Mouse (Mus musculus): ENCODE results near the gene Vmn1r89. TPM values are rescaled to one million over a fixed set of nuclear protein-coding genes. Genes with fewer than 3 reads are reported as not detected.

Vmn1r89 gene
- not detected in 2 replicates for polyA plus RNA-seq (2012; rRNA removed)

GRCm38 (mm10) chr7:13212720-13213119, at the start of gene Vmn1r89:
Gene Vmn1r89 (plus strand): TSS chr7:13213020.

Other genes with a start within 250 kb of the Vmn1r89 start
- gene Zfp324, start 247.2 kb upstream of the Vmn1r89 start, polyA plus RNA-seq (2012; rRNA removed) = 2.7 and 3.2 TPM in 2 replicates
- gene Zfp446, start 235.2 kb upstream of the Vmn1r89 start, polyA plus RNA-seq (2012; rRNA removed) = 1.7 and 2.2 TPM in 2 replicates
- 0.25 and 0.30 TPM in 2 replicates for gene Slc27a5, start 214.8 kb upstream of the Vmn1r89 start, polyA plus RNA-seq (2012; rRNA removed)
- 112 and 127 TPM in 2 replicates for gene Trim28, start 213.9 kb upstream of the Vmn1r89 start, polyA plus RNA-seq (2012; rRNA removed)
- 13.1 and 16.8 TPM in 2 replicates for gene Zbtb45, start 203.0 kb upstream of the Vmn1r89 start, polyA plus RNA-seq (2012; rRNA removed)
- 26.8 and 30.0 TPM in 2 replicates for gene Chmp2a, start 178.2 kb upstream of the Vmn1r89 start, polyA plus RNA-seq (2012; rRNA removed)
- gene Ube2m, start 174.7 kb upstream of the Vmn1r89 start, polyA plus RNA-seq (2012; rRNA removed) = 50.8 and 68.7 TPM in 2 replicates
- gene Mzf1, start 158.3 kb upstream of the Vmn1r89 start, polyA plus RNA-seq (2012; rRNA removed) = 0.90 and 1.4 TPM in 2 replicates
- not detected in 2 replicates for gene Vmn1r85, start 117.8 kb upstream of the Vmn1r89 start, polyA plus RNA-seq (2012; rRNA removed)
- gene Vmn1r86, start 93.1 kb upstream of the Vmn1r89 start, polyA plus RNA-seq (2012; rRNA removed) = not detected in 2 replicates
- not detected in 2 replicates for gene Vmn1r87, start 72.9 kb upstream of the Vmn1r89 start, polyA plus RNA-seq (2012; rRNA removed)
- not detected in 2 replicates for gene Vmn1r88, start 53.5 kb upstream of the Vmn1r89 start, polyA plus RNA-seq (2012; rRNA removed)
- gene Lig1, start 64.3 kb downstream of the Vmn1r89 start, polyA plus RNA-seq (2012; rRNA removed) = 3.1 and 4.0 TPM in 2 replicates
- gene Zswim9, start 65.7 kb downstream of the Vmn1r89 start, polyA plus RNA-seq (2012; rRNA removed) = 1.1 and 1.8 TPM in 2 replicates
- gene Pla2g4c, start 111.6 kb downstream of the Vmn1r89 start, polyA plus RNA-seq (2012; rRNA removed) = 0.56 and 0.75 TPM in 2 replicates
- not detected in 2 replicates for gene Cabp5, start 185.1 kb downstream of the Vmn1r89 start, polyA plus RNA-seq (2012; rRNA removed)
- gene Bsph1, start 237.8 kb downstream of the Vmn1r89 start, polyA plus RNA-seq (2012; rRNA removed) = not detected in 2 replicates